Mouse (Mus musculus): ENCODE measurements around the gene Psmd1. TPM values are rescaled to one million over a fixed set of nuclear protein-coding genes. Genes with fewer than 3 reads are reported as not detected.
"Not testable (repeated sequence)": the region's sequence is repeated elsewhere in the genome, so short reads cannot be mapped to it uniquely, and the experiment has no call there.

Gene Psmd1
- total RNA-seq (2018; cell fraction: chromatin; rRNA removed): 100 to 1,000 TPM in 23 of 26 experiments, 10 to 100 TPM in 3; 84.5 to 173 (median 136) TPM
- total RNA-seq (2018; cell fraction: cytosol; rRNA removed): 100 to 1,000 TPM in 4 of 26 experiments, 10 to 100 TPM in 22; 69.1 to 112 (median 93.9) TPM
- total RNA-seq (2018; cell fraction: nucleus; rRNA removed): 100 to 1,000 TPM in 10 of 26 experiments, 10 to 100 TPM in 16; 70.8 to 155 (median 93.3) TPM
- 78.8 to 209 TPM (median 123 TPM) in 3 replicates for polyA plus RNA-seq (2018)

GRCm38 (mm10) chr1:86064271-86064991, at the start of gene Psmd1:
Gene Psmd1 (plus strand): TSS chr1:86064387.
- peak within 1 kb of the TSS; percentile 99 for H3K4me3 ChIP-seq (ENCODE audit: inconsistent target)
- H3K27ac ChIP-seq: peak within 1 kb of the TSS; percentile 84
- under 1% methylated on average over 47 of the region's 47 CpGs for WGBS (ENCODE audit: missing documents)
- H3K79me2 ChIP-seq (ENCODE audit: inconsistent target): peaks cover 49% of the 10 kb centered on the region
- H3K36me3 ChIP-seq (ENCODE audit: inconsistent target): no peaks in the 10 kb centered on the region

GRCm38 (mm10) chr1:86015758-86016157, 48.4 kb upstream of the Psmd1 start:
- WGBS (ENCODE audit: missing documents): 100% methylated on average over 5 of the region's 9 CpGs
- not testable (repeated sequence) for H3K27ac ChIP-seq

GRCm38 (mm10) chr1:86016516-86016915, 47.7 kb upstream of the Psmd1 start, which contains the start of gene Spata3:
Gene Spata3 (plus strand): TSS chr1:86016816.
- WGBS (ENCODE audit: missing documents): 96% methylated on average over 8 of the region's 8 CpGs
- Histone ChIP-seq H3K27ac (no peak within 1 kb of the TSS), H3K4me3 (ENCODE audit: inconsistent target) (no peak within 1 kb of the TSS), H3K79me2 (ENCODE audit: inconsistent target) (no peaks in the 10 kb centered on the region), H3K36me3 (ENCODE audit: inconsistent target) (no peaks in the 10 kb centered on the region)

More at GRCm38 (mm10) chr1:86015758-86016157, 48.4 kb upstream of the Psmd1 start:
- not testable (repeated sequence) for H3K79me2 ChIP-seq (ENCODE audit: inconsistent target); H3K36me3 ChIP-seq (ENCODE audit: inconsistent target); H3K4me3 ChIP-seq (ENCODE audit: inconsistent target)

GRCm38 (mm10) chr1:86018235-86019055, 45.7 kb upstream of the Psmd1 start:
- Histone ChIP-seq H3K27ac (no peak overlapping the region), H3K4me3 (ENCODE audit: inconsistent target) (no peak overlapping the region), H3K79me2 (ENCODE audit: inconsistent target) (no peaks in the 10 kb centered on the region), H3K36me3 (ENCODE audit: inconsistent target) (no peaks in the 10 kb centered on the region)
- WGBS (ENCODE audit: missing documents): 4% methylated on average over 60 of the region's 60 CpGs

GRCm38 (mm10) chr1:86021365-86021989, 42.7 kb upstream of the Psmd1 start:
- Histone ChIP-seq H3K36me3 (ENCODE audit: inconsistent target) (no peaks in the 10 kb centered on the region), H3K27ac (no peak overlapping the region), H3K79me2 (ENCODE audit: inconsistent target) (no peaks in the 10 kb centered on the region), H3K4me3 (ENCODE audit: inconsistent target) (no peak overlapping the region)
- WGBS (ENCODE audit: missing documents): 46% methylated on average over 11 of the region's 11 CpGs

- 65% methylated on average over 11 of the region's 11 CpGs for WGBS (ENCODE audit: missing documents)
- Histone ChIP-seq H3K4me3 (ENCODE audit: inconsistent target) (no peak overlapping the region), H3K27ac (no peak overlapping the region), H3K36me3 (ENCODE audit: inconsistent target) (no peaks in the 10 kb centered on the region), H3K79me2 (ENCODE audit: inconsistent target) (no peaks in the 10 kb centered on the region)
These were observed 31.8 kb upstream of the Psmd1 start for GRCm38 (mm10) chr1:86032273-86032987.

- no peak overlapping the region for H3K4me3 ChIP-seq (ENCODE audit: inconsistent target)
- 17% methylated on average over 3 of the region's 3 CpGs for WGBS (ENCODE audit: missing documents)
- no peaks in the 10 kb centered on the region for H3K36me3 ChIP-seq (ENCODE audit: inconsistent target)
- no peaks in the 10 kb centered on the region for H3K79me2 ChIP-seq (ENCODE audit: inconsistent target)
- no peak overlapping the region for H3K27ac ChIP-seq
These were observed 25.8 kb upstream of the Psmd1 start for GRCm38 (mm10) chr1:86038191-86038951.

GRCm38 (mm10) chr1:86040131-86040530, 24.1 kb upstream of the Psmd1 start:
- no peaks in the 10 kb centered on the region for H3K79me2 ChIP-seq (ENCODE audit: inconsistent target)
- H3K4me3 ChIP-seq (ENCODE audit: inconsistent target): no peak overlapping the region
- H3K36me3 ChIP-seq (ENCODE audit: inconsistent target): no peaks in the 10 kb centered on the region
- no peak overlapping the region for H3K27ac ChIP-seq
- WGBS (ENCODE audit: missing documents): 77% methylated on average over 4 of the region's 4 CpGs

GRCm38 (mm10) chr1:86040817-86041216, 23.4 kb upstream of the Psmd1 start:
- Histone ChIP-seq H3K79me2 (ENCODE audit: inconsistent target) (no peaks in the 10 kb centered on the region), H3K27ac (no peak overlapping the region), H3K4me3 (ENCODE audit: inconsistent target) (no peak overlapping the region), H3K36me3 (ENCODE audit: inconsistent target) (no peaks in the 10 kb centered on the region)
- 33% methylated on average over 3 of the region's 3 CpGs for WGBS (ENCODE audit: missing documents)

- 77% methylated on average over 4 of the region's 4 CpGs for WGBS (ENCODE audit: missing documents)
- H3K4me3 ChIP-seq (ENCODE audit: inconsistent target): no peak overlapping the region
- no peak overlapping the region for H3K27ac ChIP-seq
- no peaks in the 10 kb centered on the region for H3K79me2 ChIP-seq (ENCODE audit: inconsistent target)
- H3K36me3 ChIP-seq (ENCODE audit: inconsistent target): no peaks in the 10 kb centered on the region
These were observed 19.1 kb upstream of the Psmd1 start for GRCm38 (mm10) chr1:86045056-86045455.

- Histone ChIP-seq H3K36me3 (ENCODE audit: inconsistent target) (no peaks in the 10 kb centered on the region), H3K4me3 (ENCODE audit: inconsistent target) (no peak within 1 kb of the TSS), H3K79me2 (ENCODE audit: inconsistent target) (no peaks in the 10 kb centered on the region), H3K27ac (no peak within 1 kb of the TSS)
- 2% methylated on average over 103 of the region's 110 CpGs for WGBS (ENCODE audit: missing documents)
These were observed 18.1 kb upstream of the Psmd1 start, which contains the start of gene 2810459M11Rik for GRCm38 (mm10) chr1:86045848-86046805. Gene 2810459M11Rik (plus strand): TSS chr1:86045863.

- H3K36me3 ChIP-seq (ENCODE audit: inconsistent target): no peaks in the 10 kb centered on the region
These were observed 17.2 kb upstream of the Psmd1 start for GRCm38 (mm10) chr1:86046833-86047563.

More at GRCm38 (mm10) chr1:86046833-86047563, 17.2 kb upstream of the Psmd1 start:
- Histone ChIP-seq H3K79me2 (ENCODE audit: inconsistent target) (no peaks in the 10 kb centered on the region), H3K27ac (no peak overlapping the region), H3K4me3 (ENCODE audit: inconsistent target) (no peak overlapping the region)
- 44% methylated on average over 24 of the region's 24 CpGs for WGBS (ENCODE audit: missing documents)

All from macrophage (primary cell).